Mouse (Mus musculus): ENCODE results near the gene Uso1. TPM values are rescaled to one million over a fixed set of nuclear protein-coding genes. Genes with fewer than 3 reads are reported as not detected.

Gene Uso1
- total RNA-seq, 2 experiments from 2014 or later = 81.8 to 98.8 TPM

DNA sequence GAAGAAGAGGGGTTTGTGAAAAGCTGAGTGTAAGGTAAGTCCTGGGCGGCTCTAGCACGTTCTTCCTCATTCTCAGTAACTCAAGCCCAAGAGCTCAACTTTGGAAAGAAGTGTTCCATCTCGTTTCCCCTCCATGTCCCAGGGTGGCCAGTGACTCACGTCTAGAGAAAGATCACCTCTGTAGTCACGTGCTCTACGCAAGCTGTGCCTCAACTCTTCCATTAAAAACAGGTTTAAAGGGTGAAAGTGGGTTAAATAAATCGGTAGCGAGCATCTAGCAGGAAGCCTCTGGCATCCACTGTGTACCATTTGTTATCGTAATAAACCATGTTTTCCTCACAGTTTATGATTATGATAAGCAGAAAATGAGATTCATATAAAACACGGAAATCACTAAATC lies 94.1 kb downstream of the Uso1 start:
- DNase-seq (ENCODE audit: low spot score in 2 of 2) = no peak

DNA sequence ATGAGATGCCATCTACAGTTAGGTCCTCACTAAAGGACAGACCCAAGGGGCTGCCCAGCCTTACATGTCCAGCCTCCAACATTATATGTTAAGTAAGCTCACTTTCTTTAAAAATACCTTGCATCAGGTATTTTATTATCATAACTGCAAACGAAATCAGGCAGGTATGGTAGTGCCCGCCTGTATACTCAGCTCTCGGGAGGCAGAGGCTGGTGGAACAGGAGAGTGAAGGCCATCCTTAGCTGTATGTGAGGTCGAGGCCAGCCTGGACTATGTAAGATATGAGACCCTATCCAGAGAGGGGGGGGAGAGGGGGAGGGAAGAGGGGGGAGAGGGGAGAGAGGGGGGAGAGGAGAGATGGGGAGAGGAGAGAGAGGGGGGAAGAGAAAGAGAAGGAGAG lies 95.6 kb downstream of the Uso1 start:
- DNase-seq (ENCODE audit: low spot score in 2 of 2) = no peak

DNA sequence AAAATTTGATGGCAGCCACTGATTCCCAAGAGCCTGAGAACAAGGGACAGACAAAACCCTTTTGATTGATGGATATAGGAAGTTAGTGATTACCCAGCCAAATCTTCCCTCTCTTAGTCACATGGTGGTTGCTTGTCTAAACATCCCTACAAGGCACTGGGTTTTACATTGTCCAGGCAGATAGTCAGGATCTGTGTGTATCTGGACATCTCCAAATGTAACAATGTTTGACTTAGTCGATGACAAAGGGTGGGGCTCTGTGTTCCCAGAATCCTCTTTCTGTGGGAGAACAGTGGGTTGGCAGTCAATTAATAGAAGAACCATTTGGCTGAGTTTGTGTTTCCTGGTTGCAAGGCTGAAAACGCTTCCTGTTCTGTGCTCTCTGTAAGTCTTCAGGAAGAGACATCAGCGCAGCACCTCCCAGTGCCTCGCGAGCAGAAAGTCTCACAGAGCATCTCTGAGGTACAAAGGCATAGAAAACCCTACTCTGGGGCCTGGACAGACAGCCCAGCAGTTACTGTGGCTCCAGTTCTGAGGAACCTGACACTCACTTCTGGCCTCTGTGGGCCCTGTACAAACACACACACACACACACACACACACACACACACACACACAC lies 97.3 kb downstream of the Uso1 start:
- DNase-seq (ENCODE audit: low spot score in 2 of 2) = no peak

DNA sequence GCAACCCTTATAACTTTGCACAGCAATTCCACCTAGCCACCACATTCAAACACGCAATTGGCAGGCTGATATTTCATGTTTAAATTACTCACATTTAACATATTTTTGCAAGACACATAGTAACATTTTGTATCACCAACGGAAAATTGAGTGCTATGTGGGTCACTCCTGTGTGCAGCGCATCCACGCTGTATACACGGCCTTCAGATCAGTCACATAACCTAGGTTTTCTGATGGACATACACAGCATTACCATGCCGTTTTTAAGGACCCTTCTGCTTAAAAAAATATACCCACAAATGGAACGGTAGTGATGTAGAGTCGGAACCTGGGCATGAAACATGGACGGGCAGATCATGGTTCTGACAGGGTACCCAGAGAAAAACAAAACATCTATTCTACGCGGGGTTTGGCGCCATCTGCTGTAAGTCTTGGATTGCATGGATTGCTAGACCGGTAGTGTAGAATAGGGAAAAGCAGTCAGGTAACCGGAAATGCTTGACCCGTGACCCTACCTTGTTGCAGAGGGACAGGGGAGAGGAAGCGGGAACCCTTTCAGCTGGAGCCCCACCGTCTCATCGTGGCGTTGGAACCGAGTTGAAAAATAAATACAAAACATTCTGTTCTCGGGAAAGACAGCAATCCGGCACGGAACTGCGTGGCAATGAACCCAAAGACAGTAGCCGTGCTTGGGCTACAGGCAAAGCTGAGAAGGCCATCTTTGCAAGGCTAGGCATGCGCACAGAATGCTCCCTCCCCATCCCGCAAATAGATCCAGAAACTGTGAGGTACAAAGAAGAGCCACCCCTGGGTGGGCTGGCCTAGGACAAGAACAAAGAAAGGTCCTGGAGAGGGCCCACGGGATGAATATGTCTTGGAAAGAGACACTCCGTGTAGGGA lies 101.8 kb downstream of the Uso1 start:
- DNase-seq (ENCODE audit: low spot score in 2 of 2) = peak; percentile 64 to 67

DNA sequence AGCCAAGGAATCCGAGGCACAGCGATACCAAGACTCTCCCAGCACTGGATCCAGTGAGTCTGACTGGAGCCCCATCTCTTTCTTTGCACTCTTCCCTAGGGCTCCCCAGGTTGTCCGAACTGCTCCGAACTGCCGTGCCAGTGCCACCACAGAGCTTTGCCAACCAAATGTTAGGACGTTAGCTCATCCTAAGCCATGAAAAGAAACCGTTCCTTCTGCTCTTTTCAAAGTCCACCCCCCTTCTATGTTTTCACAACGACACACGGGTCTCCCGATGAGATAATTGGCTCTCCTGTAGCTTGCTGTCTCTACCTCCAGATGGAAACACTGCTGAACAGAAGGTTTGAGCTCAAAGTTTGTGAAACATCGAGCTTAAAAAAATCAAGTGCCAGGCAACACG lies 103.0 kb downstream of the Uso1 start:
- DNase-seq (ENCODE audit: low spot score in 2 of 2) = no peak

DNA sequence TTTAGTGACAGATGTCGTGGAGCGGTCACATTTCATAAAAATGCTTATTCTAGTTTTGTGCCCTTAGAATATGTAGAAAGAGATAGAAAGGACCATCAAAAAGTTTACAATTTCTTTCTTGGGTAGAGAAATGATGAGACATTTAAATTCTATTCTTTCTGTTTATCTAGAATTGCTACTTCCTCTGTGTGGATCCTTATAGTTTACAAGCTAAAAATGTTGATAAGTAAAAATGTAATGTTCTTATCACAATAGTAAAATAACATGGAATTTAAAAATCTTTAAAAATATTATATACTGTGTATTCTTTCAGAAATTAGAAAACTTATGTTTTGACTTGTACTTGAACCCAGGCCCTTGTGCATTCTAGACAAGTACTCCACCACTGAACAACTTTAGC lies 107.2 kb downstream of the Uso1 start:
- DNase-seq (ENCODE audit: low spot score in 2 of 2) = no peak

DNA sequence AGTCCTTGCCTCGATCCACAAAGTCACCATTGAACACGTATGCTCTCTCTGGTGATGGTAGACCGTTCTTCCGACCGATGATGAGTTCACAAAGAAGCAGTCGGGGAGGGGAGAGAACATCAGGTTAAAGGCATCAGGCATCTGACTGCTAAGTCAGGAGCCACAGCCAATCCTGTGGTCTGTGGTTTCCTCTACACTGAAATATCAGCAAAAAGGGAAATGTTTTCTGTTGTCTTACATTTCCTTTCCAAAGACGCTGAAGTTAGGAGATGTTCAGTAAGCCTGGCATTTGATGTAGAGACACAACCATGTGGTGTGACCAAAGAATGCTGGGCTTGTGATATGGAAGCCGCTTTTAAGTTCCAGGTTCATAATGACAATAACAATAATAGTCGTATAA lies 107.7 kb downstream of the Uso1 start:
- DNase-seq (ENCODE audit: low spot score in 2 of 2) = no peak

DNA sequence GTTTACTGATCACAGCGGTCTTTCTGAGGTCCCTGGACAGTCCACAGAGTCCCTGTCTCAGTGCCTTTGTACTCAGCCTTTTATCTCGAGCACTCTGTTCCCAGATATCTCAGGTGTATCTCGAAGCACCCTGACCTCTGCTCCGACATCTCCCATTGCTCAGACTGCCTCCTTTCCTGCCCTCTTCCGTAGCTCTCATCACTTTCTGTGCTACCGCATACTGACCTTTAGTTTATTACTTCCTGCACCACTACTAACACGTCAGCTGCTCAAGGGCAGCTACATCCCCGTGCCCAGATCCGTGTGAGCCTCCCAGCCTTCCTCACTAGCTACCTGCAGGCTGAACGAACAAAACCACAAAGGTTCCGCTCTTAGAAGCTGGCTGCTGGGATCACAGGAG lies 110.9 kb downstream of the Uso1 start:
- no peak for DNase-seq (ENCODE audit: low spot score in 2 of 2)

DNA sequence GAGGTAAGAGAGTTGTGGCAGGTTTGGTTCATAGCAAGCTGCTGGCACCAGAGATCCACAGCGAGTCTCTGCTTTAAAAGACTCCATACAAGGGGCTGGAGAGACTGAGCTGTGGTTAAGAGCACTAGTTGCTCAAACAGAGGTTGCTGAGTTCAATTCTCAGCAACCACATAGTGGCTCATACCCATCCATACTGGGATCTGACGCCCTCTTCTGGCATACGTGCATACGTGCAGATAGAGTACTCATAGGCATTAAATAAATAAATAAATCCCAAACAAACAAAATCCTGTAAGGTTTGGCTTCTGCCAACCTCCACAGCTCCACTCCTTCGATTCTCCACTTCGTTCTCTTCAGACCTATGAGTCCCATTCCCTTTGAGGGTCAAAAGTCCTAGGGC lies 114.3 kb downstream of the Uso1 start:
- DNase-seq (ENCODE audit: low spot score in 2 of 2) = no peak

Other genes with a start within 250 kb of the Uso1 start
- gene Rchy1, start 174.9 kb upstream of the Uso1 start, total RNA-seq (2021) = 10 to 100 TPM; 48.0 to 66.3 TPM
- gene Odaph, start 150.5 kb upstream of the Uso1 start, total RNA-seq (2021) = not detected
- 1 to 10 TPM; 6.2 to 8.5 TPM for gene Cdkl2, start 94.1 kb upstream of the Uso1 start, total RNA-seq (2021)
- gene G3bp2, start 54.2 kb upstream of the Uso1 start, total RNA-seq (2021) = 100 to 1,000 TPM; 117 to 135 TPM
- not detected for gene U90926, start 77.5 kb downstream of the Uso1 start, total RNA-seq (2021)
- gene Ppef2, start 118.3 kb downstream of the Uso1 start, total RNA-seq (2021) = not detected
- 10 to 100 TPM; 19.0 to 28.7 TPM for gene Naaa, start 140.2 kb downstream of the Uso1 start, total RNA-seq (2021)
- 10 to 100 TPM; 27.9 to 28.3 TPM for gene Sdad1, start 172.5 kb downstream of the Uso1 start, total RNA-seq (2021)
- gene Cxcl9, start 190.1 kb downstream of the Uso1 start, total RNA-seq (2021) = 1 to 10 TPM; 1.3 to 3.4 TPM
- gene Art3, start 193.9 kb downstream of the Uso1 start, total RNA-seq (2021) = 10 to 100 TPM; 48.5 to 78.3 TPM
- gene Cxcl10, start 211.0 kb downstream of the Uso1 start, total RNA-seq (2021) = under 1 TPM; 0.43 to 0.61 TPM